Mouse (Mus musculus) small intestine, adult 2 months (tissue): ENCODE results near the gene E4f1.

Experiments
- CTCF ChIP-seq: fragments of 200-500 bp; IDR thresholded peaks from 2 replicates; pipeline ENCODE4 v1.5.1; 2012; ENCODE audit warnings: low read depth, mild to moderate bottlenecking, control low read depth, inconsistent platforms, low read length, moderate library complexity, mixed read lengths; ENCODE audit not compliant: insufficient replicate concordance, insufficient read length; ENCODE audit errors: extremely low read depth
- POLR2A ChIP-seq: fragments of 200-500 bp; IDR thresholded peaks from 2 replicates; pipeline ENCODE4 v1.6.1; 2012; ENCODE audit warnings: low read depth, mild to moderate bottlenecking, control low read depth, inconsistent platforms, low read length, moderate library complexity

DNA sequence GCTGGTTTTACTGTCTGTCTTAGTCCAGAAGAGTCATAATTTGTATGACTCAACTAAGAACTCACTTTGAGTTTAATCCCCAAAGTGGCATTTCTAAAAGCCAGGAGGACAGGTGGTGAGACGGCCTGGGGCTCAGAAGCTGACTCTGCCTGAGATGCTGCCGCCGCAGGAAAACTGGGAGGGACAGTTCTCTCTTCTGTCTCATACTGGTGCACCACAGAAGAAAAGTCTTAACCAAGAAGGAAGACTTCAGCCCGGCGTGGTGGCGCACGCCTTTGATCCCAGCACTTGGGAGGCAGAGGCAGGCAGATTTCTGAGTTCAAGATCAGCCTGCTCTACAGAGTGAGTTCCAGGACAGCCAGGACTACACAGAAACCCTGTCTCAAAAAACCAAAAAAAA lies 44.2 kb downstream of the E4f1 start:
- no peak for TF ChIP-seq CTCF
- no peak for TF ChIP-seq POLR2A
